Mouse (Mus musculus): ENCODE data around the gene Aebp2. TPM values are rescaled to one million over a fixed set of nuclear protein-coding genes. Genes with fewer than 3 reads are reported as not detected.
"Not testable (repeated sequence)": the region's sequence is repeated elsewhere in the genome, so short reads cannot be mapped to it uniquely, and the experiment has no call there.

The Aebp2 gene
- polyA plus RNA-seq, 1 experiment from 2014 or later = 6.5 TPM

DNA sequence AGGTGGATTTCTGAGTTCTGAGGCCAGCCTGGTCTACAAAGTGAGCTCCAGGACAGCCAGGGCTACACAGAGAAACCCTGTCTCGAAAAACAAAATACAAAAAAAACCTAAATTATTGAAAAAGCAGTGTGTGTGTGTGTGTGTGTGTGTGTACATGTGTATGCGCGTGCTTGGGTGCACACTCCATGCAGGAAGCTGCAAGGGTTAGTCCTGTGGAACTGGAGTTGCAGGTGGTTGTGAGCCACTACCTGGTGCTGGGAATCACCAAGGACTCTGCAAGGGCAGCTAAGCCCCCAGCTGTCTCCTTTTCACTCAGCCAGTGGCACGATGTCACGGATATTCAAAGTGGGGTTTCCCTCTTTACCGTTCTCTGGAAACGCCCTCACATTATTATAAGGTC is 39.3 kb downstream of the Aebp2 start:
- Histone ChIP-seq H3K4me2 (no peak overlapping the region), H3K4me1 (no peaks in the 10 kb centered on the region), H3K36me3 (0 out of 2 replicates have a peak, but pooled peaks cover 3% of the 10 kb centered on the region), H3K9ac (no peak overlapping the region), H3K4me3 (no peak overlapping the region), H3K27ac (no peak overlapping the region), H3K27me3 (replicated peaks) (no peaks in the 10 kb centered on the region), H3K9me3 (replicated peaks) (no peaks in the 10 kb centered on the region)
- WGBS (ENCODE audit: insufficient replicate concordance) = 83% methylated on average over 7 of the region's 7 CpGs
- ATAC-seq = no peak

- Histone ChIP-seq H3K27ac (no peak overlapping the region), H3K4me3 (no peak overlapping the region), H3K36me3 (0 out of 2 replicates have a peak, but pooled peaks cover 3% of the 10 kb centered on the region), H3K9me3 (replicated peaks) (no peaks in the 10 kb centered on the region), H3K4me1 (no peaks in the 10 kb centered on the region), H3K9ac (no peak overlapping the region), H3K4me2 (no peak overlapping the region), H3K27me3 (replicated peaks) (no peaks in the 10 kb centered on the region)
- 71% methylated on average over 6 of the region's 6 CpGs for WGBS (ENCODE audit: insufficient replicate concordance)
- ATAC-seq = no peak
Measured at GRCm38 (mm10) chr6:140662290-140662689, 39.8 kb downstream of the Aebp2 start.

DNA sequence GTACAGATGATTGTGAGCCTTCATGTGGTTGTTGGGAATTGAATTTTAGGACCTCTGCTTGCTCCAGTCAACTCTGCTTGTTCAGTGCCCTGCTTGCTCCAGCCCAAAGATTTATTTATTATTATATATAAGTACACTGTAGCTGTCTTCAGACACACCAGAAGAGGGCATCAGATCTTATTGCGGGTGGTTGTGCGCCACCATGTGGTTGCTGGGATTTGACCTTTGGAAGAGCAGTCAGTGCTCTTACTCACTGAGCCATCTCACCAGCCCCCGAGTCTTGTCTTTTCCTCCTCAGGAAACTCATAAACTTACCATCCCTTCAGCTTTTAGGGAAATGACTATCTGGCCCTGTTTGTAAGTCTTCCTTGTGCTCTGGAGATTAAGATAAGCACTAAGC is 40.2 kb downstream of the Aebp2 start:
- not testable (repeated sequence) for H3K4me3 ChIP-seq; H3K36me3 ChIP-seq; H3K4me2 ChIP-seq; H3K4me1 ChIP-seq; H3K9me3 ChIP-seq (replicated peaks); H3K27ac ChIP-seq; ATAC-seq; H3K27me3 ChIP-seq (replicated peaks); H3K9ac ChIP-seq
- WGBS (ENCODE audit: insufficient replicate concordance) = 37% methylated on average over 3 of the region's 3 CpGs

DNA sequence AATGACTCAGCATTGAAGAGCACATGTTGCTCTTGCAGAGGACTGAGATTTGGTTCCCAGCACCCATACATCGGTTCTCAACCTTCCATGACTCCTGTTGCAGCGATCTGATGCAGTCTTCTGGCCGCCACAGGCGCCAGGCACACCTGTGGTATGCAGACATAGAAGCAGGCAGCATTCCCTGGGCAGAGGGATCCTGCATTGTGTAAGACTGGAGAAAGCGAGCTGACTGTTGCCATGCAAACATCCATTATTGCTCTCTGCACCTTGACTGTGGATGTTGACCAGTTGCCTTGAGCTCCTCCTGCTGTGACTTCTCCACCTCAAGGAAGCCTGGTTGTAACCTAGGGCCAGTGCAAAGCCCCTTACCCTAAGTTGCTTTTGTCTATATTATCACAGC is 42.1 kb downstream of the Aebp2 start:
- H3K9ac ChIP-seq = no peak overlapping the region
- no peaks in the 10 kb centered on the region for H3K4me1 ChIP-seq
- 66% methylated on average over 5 of the region's 5 CpGs for WGBS (ENCODE audit: insufficient replicate concordance)
- no peak for ATAC-seq
- H3K27ac ChIP-seq = no peak overlapping the region
- H3K36me3 ChIP-seq = no peaks in the 10 kb centered on the region
- H3K27me3 ChIP-seq (replicated peaks) = no peaks in the 10 kb centered on the region
- no peak overlapping the region for H3K4me3 ChIP-seq
- H3K9me3 ChIP-seq (replicated peaks) = no peaks in the 10 kb centered on the region
- H3K4me2 ChIP-seq = no peak overlapping the region

- no peaks in the 10 kb centered on the region for H3K27me3 ChIP-seq (replicated peaks)
- H3K4me3 ChIP-seq = no peak overlapping the region
- H3K9me3 ChIP-seq (replicated peaks) = no peaks in the 10 kb centered on the region
- H3K36me3 ChIP-seq = no peaks in the 10 kb centered on the region
- no peak overlapping the region for H3K4me2 ChIP-seq
- H3K4me1 ChIP-seq = no peaks in the 10 kb centered on the region
- no peak overlapping the region for H3K9ac ChIP-seq
- WGBS (ENCODE audit: insufficient replicate concordance) = 58% methylated on average over 18 of the region's 18 CpGs
- H3K27ac ChIP-seq = no peak overlapping the region
- no peak for ATAC-seq
Measured at GRCm38 (mm10) chr6:140666486-140667240, 44.2 kb downstream of the Aebp2 start.

DNA sequence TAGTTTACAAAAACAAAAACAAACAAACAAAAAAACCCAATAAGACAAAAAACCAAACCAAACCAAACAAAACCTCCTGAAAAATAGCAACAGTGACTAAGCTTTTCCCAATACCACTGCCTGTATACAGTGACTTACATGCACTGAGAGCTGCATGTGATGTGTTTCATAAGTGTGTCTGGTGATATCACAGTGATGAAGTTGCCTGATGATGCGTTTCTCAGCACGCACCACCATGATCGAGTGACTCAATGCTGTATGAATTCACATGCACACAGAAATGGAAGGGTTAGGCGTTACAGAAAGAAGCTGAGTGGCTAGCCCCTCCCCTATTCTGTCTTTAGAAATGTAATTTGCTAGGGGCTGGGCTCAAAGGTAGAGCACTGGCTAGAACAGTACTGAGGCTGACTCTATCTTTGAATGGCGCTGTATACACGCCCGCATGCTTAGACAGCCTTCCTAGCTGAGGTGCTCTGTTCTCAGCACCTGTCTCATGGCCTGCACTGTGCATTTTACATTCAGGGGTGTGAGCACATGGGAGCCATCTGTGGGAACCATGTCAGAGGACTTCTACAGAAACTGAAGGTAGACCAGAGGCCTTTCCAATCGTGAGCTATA is 44.9 kb downstream of the Aebp2 start:
- Histone ChIP-seq H3K4me2 (no peak overlapping the region), H3K4me3 (no peak overlapping the region), H3K9ac (no peak overlapping the region), H3K9me3 (replicated peaks) (no peaks in the 10 kb centered on the region), H3K4me1 (no peaks in the 10 kb centered on the region), H3K36me3 (no peaks in the 10 kb centered on the region), H3K27ac (no peak overlapping the region), H3K27me3 (replicated peaks) (no peaks in the 10 kb centered on the region)
- WGBS (ENCODE audit: insufficient replicate concordance) = 81% methylated on average over 8 of the region's 8 CpGs
- no peak for ATAC-seq

- 57% methylated on average over 3 of the region's 3 CpGs for WGBS (ENCODE audit: insufficient replicate concordance)
- ATAC-seq = no peak
Measured at GRCm38 (mm10) chr6:140674414-140674813, 52.0 kb downstream of the Aebp2 start.

GRCm38 (mm10) chr6:140676094-140676493 is 53.6 kb downstream of the Aebp2 start:
- WGBS (ENCODE audit: insufficient replicate concordance) = 82% methylated on average over 4 of the region's 4 CpGs
- Histone ChIP-seq H3K27me3 (replicated peaks) (no peaks in the 10 kb centered on the region), H3K4me1 (no peaks in the 10 kb centered on the region), H3K27ac (no peak overlapping the region), H3K36me3 (no peaks in the 10 kb centered on the region), H3K4me2 (no peak overlapping the region), H3K9ac (no peak overlapping the region), H3K4me3 (no peak overlapping the region), H3K9me3 (replicated peaks) (no peaks in the 10 kb centered on the region)
- ATAC-seq = no peak

More at GRCm38 (mm10) chr6:140674414-140674813, 52.0 kb downstream of the Aebp2 start:
- H3K4me2 ChIP-seq = no peak overlapping the region
- no peaks in the 10 kb centered on the region for H3K4me1 ChIP-seq
- no peak overlapping the region for H3K27ac ChIP-seq
- H3K9ac ChIP-seq = no peak overlapping the region
- no peaks in the 10 kb centered on the region for H3K9me3 ChIP-seq (replicated peaks)
- no peaks in the 10 kb centered on the region for H3K36me3 ChIP-seq
- no peak overlapping the region for H3K4me3 ChIP-seq
- H3K27me3 ChIP-seq (replicated peaks) = no peaks in the 10 kb centered on the region

DNA sequence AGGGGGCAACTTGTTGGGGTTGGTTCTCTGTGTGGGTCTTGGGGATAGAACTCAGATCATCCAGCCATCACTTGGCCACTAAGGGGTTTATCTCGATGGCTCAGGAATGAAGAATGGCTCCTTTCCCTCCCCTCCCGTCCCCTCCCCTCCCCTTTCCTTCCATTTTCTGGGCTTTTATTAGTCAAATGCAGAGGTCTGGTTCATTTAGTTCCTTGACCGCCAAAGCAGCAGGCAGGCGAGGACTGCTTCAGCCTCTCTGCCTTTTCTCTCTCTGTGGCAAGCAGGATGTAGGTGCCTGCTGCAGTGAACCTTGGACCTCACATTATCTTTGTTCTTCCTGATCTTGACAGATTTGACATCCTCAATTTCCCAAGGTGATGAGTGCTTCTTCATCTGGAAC is 54.6 kb downstream of the Aebp2 start:
- Histone ChIP-seq H3K36me3 (no peaks in the 10 kb centered on the region), H3K4me2 (no peak overlapping the region), H3K4me3 (no peak overlapping the region), H3K27ac (no peak overlapping the region), H3K27me3 (replicated peaks) (no peaks in the 10 kb centered on the region), H3K9me3 (replicated peaks) (no peaks in the 10 kb centered on the region), H3K9ac (no peak overlapping the region), H3K4me1 (no peaks in the 10 kb centered on the region)
- WGBS (ENCODE audit: insufficient replicate concordance) = 54% methylated on average over 4 of the region's 4 CpGs
- ATAC-seq = no peak

DNA sequence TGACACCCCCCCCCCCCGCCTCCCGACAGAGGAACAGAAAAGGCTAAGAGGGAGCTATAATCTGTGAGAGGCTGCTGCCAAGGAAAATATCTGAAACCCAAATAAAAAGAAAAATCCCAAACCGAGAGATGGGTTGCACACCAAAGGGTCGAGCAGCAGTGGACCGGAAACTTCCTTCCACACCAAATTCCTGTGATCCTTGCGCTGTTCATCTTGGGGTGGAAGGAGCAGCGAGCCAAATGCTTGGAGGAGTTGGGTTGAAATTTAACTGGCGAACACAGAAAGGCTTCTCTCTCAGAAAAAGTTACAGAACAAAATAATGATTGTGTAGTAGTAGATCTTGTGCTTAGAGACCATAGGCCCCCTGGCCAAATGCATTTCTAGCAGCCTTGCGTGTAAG is 55.5 kb downstream of the Aebp2 start:
- WGBS (ENCODE audit: insufficient replicate concordance) = 68% methylated on average over 9 of the region's 9 CpGs
- H3K4me1 ChIP-seq = peaks cover 3% of the 10 kb centered on the region; the same call in 1 of the 2 replicates
- no peak overlapping the region for H3K4me2 ChIP-seq

DNA sequence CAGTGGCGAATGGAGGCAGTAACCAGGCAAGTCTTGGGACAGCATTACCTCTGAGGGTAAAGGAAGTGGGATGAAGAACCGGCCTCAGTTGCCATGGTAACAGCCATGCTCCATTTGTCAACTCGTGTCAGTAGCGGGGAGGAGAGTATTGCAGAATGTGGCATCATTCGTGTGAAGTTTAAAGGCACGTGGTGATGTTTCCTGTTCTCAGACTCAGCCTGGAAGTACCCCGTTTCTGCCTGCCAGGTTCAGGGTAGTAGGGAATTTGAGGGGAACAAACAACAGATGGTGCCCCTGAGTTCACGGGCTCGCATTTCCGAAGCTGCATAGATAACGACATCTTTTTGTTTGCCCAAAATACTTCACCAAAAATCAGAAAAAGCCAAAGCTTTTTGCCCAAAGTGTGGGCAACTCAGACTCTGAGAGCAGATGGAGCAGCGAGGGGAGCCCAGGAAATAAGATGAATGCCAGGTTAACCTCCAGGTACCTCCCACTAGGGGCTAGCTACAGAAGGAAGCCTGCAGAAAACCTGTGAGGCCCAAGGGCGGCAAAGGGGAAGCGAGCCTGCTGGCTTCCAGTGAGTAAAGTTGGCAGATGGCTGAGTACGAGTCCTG is 56.3 kb downstream of the Aebp2 start:
- Histone ChIP-seq H3K27me3 (replicated peaks) (no peaks in the 10 kb centered on the region), H3K9ac (no peak overlapping the region), H3K9me3 (replicated peaks) (no peaks in the 10 kb centered on the region), H3K27ac (no peak overlapping the region), H3K4me1 (peaks cover 4% of the 10 kb centered on the region; the same call in 1 of the 2 replicates), H3K4me2 (no peak overlapping the region), H3K4me3 (no peak overlapping the region), H3K36me3 (no peaks in the 10 kb centered on the region)
- ATAC-seq = no peak
- 20% methylated on average over 15 of the region's 15 CpGs for WGBS (ENCODE audit: insufficient replicate concordance)

More for the DNA sequence above, 55.5 kb downstream of the Aebp2 start:
- no peak overlapping the region for H3K27ac ChIP-seq
- no peak for ATAC-seq
- no peak overlapping the region for H3K4me3 ChIP-seq
- H3K27me3 ChIP-seq (replicated peaks) = no peaks in the 10 kb centered on the region
- H3K9ac ChIP-seq = no peak overlapping the region
- H3K9me3 ChIP-seq (replicated peaks) = no peaks in the 10 kb centered on the region
- no peaks in the 10 kb centered on the region for H3K36me3 ChIP-seq

DNA sequence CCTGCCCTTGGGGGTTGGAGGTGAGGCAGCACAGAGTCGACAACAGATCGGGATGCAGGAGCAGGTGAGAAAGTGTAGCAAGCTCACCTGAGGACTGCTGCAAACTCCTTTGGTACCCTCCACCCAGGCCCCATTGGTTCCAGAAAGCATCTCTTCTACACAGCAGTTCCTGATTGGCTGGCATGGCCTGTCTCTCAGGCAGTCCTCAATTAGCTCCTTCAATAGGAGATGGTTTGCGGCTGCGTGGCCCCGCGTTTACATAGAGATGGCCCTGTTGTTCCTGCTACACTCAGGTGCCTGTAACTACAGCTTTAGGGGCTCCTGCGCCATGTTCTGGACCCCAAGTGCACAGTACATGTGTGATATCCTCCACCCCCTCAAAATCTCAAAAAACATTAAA is 58.2 kb downstream of the Aebp2 start:
- Histone ChIP-seq H3K27me3 (replicated peaks) (no peaks in the 10 kb centered on the region), H3K27ac (no peak overlapping the region), H3K4me1 (peaks cover 4% of the 10 kb centered on the region; the same call in 1 of the 2 replicates), H3K9ac (no peak overlapping the region), H3K36me3 (no peaks in the 10 kb centered on the region), H3K4me2 (no peak overlapping the region), H3K4me3 (no peak overlapping the region), H3K9me3 (replicated peaks) (no peaks in the 10 kb centered on the region)
- WGBS (ENCODE audit: insufficient replicate concordance) = 41% methylated on average over 7 of the region's 7 CpGs
- no peak for ATAC-seq
